Mouse (Mus musculus) neural tube, embryonic 14.5 days (tissue): ENCODE data around the gene Ppp1r21. TPM values are rescaled to one million over a fixed set of nuclear protein-coding genes. Genes with fewer than 3 reads are reported as not detected.

Experiments
- ATAC-seq: fragments of 200-750 bp; cut with Nextera tagmentation; 2 replicates; pipeline ENCODE4 v1.8.0; 2017; ENCODE audit warnings: low read depth, mild to moderate bottlenecking, moderate TSS enrichment, moderate library complexity
- H3K27ac ChIP-seq: fragments of 300-500 bp; sonication (generic); 2 replicates; pipeline ENCODE4 v1.5.1; 2014; ENCODE audit warnings: low read depth, mild to moderate bottlenecking, control low read depth, low read length, moderate library complexity, mixed read lengths
- H3K27me3 ChIP-seq: fragments of 300-500 bp; sonication (generic); 2 replicates; pipeline ENCODE4 v1.6.1; 2014; ENCODE audit warnings: low read length; ENCODE audit not compliant: control insufficient read depth, insufficient read depth
- H3K36me3 ChIP-seq: fragments of 300-500 bp; sonication (generic); 2 replicates; pipeline ENCODE4 v1.6.1; 2014; ENCODE audit warnings: low read length, mixed read lengths; ENCODE audit not compliant: control insufficient read depth, insufficient read depth
- H3K4me1 ChIP-seq: fragments of 300-500 bp; sonication (generic); 2 replicates; pipeline ENCODE4 v1.6.1; 2014; ENCODE audit warnings: low read length; ENCODE audit not compliant: control insufficient read depth, insufficient read depth
- H3K4me2 ChIP-seq: fragments of 300-500 bp; sonication (generic); 2 replicates; pipeline ENCODE4 v1.6.1; 2014; ENCODE audit warnings: mild to moderate bottlenecking, low read depth, low read length, control low read depth
- H3K4me3 ChIP-seq: fragments of 300-500 bp; sonication (generic); 2 replicates; pipeline ENCODE4 v1.5.1; 2014; ENCODE audit warnings: low read depth, low read length, control low read depth, mixed read lengths
- H3K9ac ChIP-seq: fragments of 300-500 bp; sonication (generic); replicated peaks from 2 replicates; pipeline ENCODE4 v1.6.1; 2014; ENCODE audit warnings: low read depth, mild to moderate bottlenecking, control low read depth, low read length, mixed read lengths
- H3K9me3 ChIP-seq: fragments of 300-500 bp; sonication (generic); 2 replicates; pipeline ENCODE4 v1.6.1; 2016; ENCODE audit warnings: low read length; ENCODE audit not compliant: control insufficient read depth
- WGBS: fragments of 180-500 bp; shearing (Covaris S2); extraction: QIAGEN DNeasy Blood & Tissue Kit; methylation state at CpG from one replicate; pipeline ENCODE4 v1.1.7; 2014; 5-methylcytosine and 5-hydroxymethylcytosine counted together
- polyA plus RNA-seq: library from polyadenylated mRNA; unstranded; fragments of >200 nt; fragmentation: Nextera tagmentation; extraction: Ambion mirVana; gene quantifications from 2 replicates; pipeline ENCODE4 v1.2.1, GENCODE M21; 2014

Gene Ppp1r21
- polyA plus RNA-seq, 1 experiment from 2014 or later: 62.0 TPM

GRCm38 (mm10) chr17:88622711-88623110 lies 92.8 kb downstream of the Ppp1r21 start:
- H3K9me3 ChIP-seq: no peaks in the 10 kb centered on the region
- no peak overlapping the region for H3K4me3 ChIP-seq
- H3K36me3 ChIP-seq: no peaks in the 10 kb centered on the region
- WGBS: 88% methylated on average over 1 of the region's 1 CpGs
- H3K9ac ChIP-seq: no peak overlapping the region
- H3K27me3 ChIP-seq: no peaks in the 10 kb centered on the region
- no peaks in the 10 kb centered on the region for H3K4me1 ChIP-seq
- no peak for ATAC-seq
- H3K4me2 ChIP-seq: no peak overlapping the region
- no peak overlapping the region for H3K27ac ChIP-seq

- 95% methylated on average over 4 of the region's 4 CpGs for WGBS
- H3K27ac ChIP-seq: no peak overlapping the region
Measured at GRCm38 (mm10) chr17:88624386-88624785, 94.5 kb downstream of the Ppp1r21 start.

GRCm38 (mm10) chr17:88625350-88625749 lies 95.4 kb downstream of the Ppp1r21 start:
- no peaks in the 10 kb centered on the region for H3K27me3 ChIP-seq
- H3K36me3 ChIP-seq: no peaks in the 10 kb centered on the region
- ATAC-seq: no peak
- no peak overlapping the region for H3K9ac ChIP-seq
- H3K4me2 ChIP-seq: no peak overlapping the region
- peaks cover 7% of the 10 kb centered on the region; the same call in 1 of the 2 replicates for H3K4me1 ChIP-seq
- H3K4me3 ChIP-seq: no peak overlapping the region
- no peaks in the 10 kb centered on the region for H3K9me3 ChIP-seq
- WGBS: 93% methylated on average over 13 of the region's 13 CpGs
- no peak overlapping the region for H3K27ac ChIP-seq

More at GRCm38 (mm10) chr17:88624386-88624785, 94.5 kb downstream of the Ppp1r21 start:
- Histone ChIP-seq H3K4me2 (no peak overlapping the region), H3K9ac (no peak overlapping the region), H3K4me1 (peaks cover 2% of the 10 kb centered on the region; the same call in 1 of the 2 replicates), H3K9me3 (no peaks in the 10 kb centered on the region), H3K27me3 (no peaks in the 10 kb centered on the region), H3K36me3 (no peaks in the 10 kb centered on the region), H3K4me3 (no peak overlapping the region)
- ATAC-seq: no peak

GRCm38 (mm10) chr17:88625931-88626330 lies 96.0 kb downstream of the Ppp1r21 start:
- ATAC-seq: no peak
- H3K9me3 ChIP-seq: no peaks in the 10 kb centered on the region
- H3K4me3 ChIP-seq: no peak overlapping the region

GRCm38 (mm10) chr17:88626347-88626811 lies 96.5 kb downstream of the Ppp1r21 start:
- H3K4me1 ChIP-seq: peaks cover 7% of the 10 kb centered on the region; the same call in 1 of the 2 replicates
- no peak overlapping the region for H3K27ac ChIP-seq
- no peaks in the 10 kb centered on the region for H3K9me3 ChIP-seq
- H3K4me2 ChIP-seq: no peak overlapping the region
- no peak overlapping the region for H3K4me3 ChIP-seq
- no peak overlapping the region for H3K9ac ChIP-seq
- 39% methylated on average over 7 of the region's 7 CpGs for WGBS
- no peaks in the 10 kb centered on the region for H3K36me3 ChIP-seq
- no peak for ATAC-seq
- H3K27me3 ChIP-seq: no peaks in the 10 kb centered on the region

More at GRCm38 (mm10) chr17:88625931-88626330, 96.0 kb downstream of the Ppp1r21 start:
- H3K27ac ChIP-seq: no peak overlapping the region
- peaks cover 7% of the 10 kb centered on the region; the same call in 1 of the 2 replicates for H3K4me1 ChIP-seq
- H3K36me3 ChIP-seq: no peaks in the 10 kb centered on the region
- H3K27me3 ChIP-seq: no peaks in the 10 kb centered on the region
- H3K9ac ChIP-seq: no peak overlapping the region
- no peak overlapping the region for H3K4me2 ChIP-seq
- 43% methylated on average over 7 of the region's 7 CpGs for WGBS

GRCm38 (mm10) chr17:88627150-88627549 lies 97.2 kb downstream of the Ppp1r21 start:
- peaks cover 7% of the 10 kb centered on the region; the same call in 1 of the 2 replicates for H3K4me1 ChIP-seq
- H3K4me3 ChIP-seq: no peak overlapping the region
- no peak overlapping the region for H3K27ac ChIP-seq
- H3K27me3 ChIP-seq: no peaks in the 10 kb centered on the region
- H3K4me2 ChIP-seq: no peak overlapping the region
- H3K9me3 ChIP-seq: no peaks in the 10 kb centered on the region
- WGBS: 82% methylated on average over 7 of the region's 7 CpGs
- no peak for ATAC-seq
- H3K9ac ChIP-seq: no peak overlapping the region
- no peaks in the 10 kb centered on the region for H3K36me3 ChIP-seq

GRCm38 (mm10) chr17:88628676-88629380 lies 98.9 kb downstream of the Ppp1r21 start:
- no peak overlapping the region for H3K4me2 ChIP-seq
- 55% methylated on average over 6 of the region's 10 CpGs for WGBS
- H3K9me3 ChIP-seq: no peaks in the 10 kb centered on the region

GRCm38 (mm10) chr17:88629381-88629759 lies 99.5 kb downstream of the Ppp1r21 start:
- ATAC-seq: peak; percentile 68
- no peaks in the 10 kb centered on the region for H3K27me3 ChIP-seq
- H3K27ac ChIP-seq: peak overlapping the region; percentile 72
- peaks cover 7% of the 10 kb centered on the region; the same call in 1 of the 2 replicates for H3K4me1 ChIP-seq
- H3K36me3 ChIP-seq: no peaks in the 10 kb centered on the region
- H3K9ac ChIP-seq: no peak overlapping the region
- no peak overlapping the region for H3K4me3 ChIP-seq
- no peaks in the 10 kb centered on the region for H3K9me3 ChIP-seq
- H3K4me2 ChIP-seq: no peak overlapping the region; the same call in 1 of the 2 replicates
- 31% methylated on average over 4 of the region's 4 CpGs for WGBS

More at GRCm38 (mm10) chr17:88628676-88629380, 98.9 kb downstream of the Ppp1r21 start:
- Histone ChIP-seq H3K9ac (no peak overlapping the region), H3K4me1 (peaks cover 7% of the 10 kb centered on the region; the same call in 1 of the 2 replicates), H3K4me3 (no peak overlapping the region), H3K27me3 (no peaks in the 10 kb centered on the region), H3K27ac (no peak overlapping the region; the same call in 1 of the 2 replicates), H3K36me3 (no peaks in the 10 kb centered on the region)
- ATAC-seq: peak; percentile 62

- no peak overlapping the region for H3K4me3 ChIP-seq
- peaks cover 7% of the 10 kb centered on the region; the same call in 1 of the 2 replicates for H3K4me1 ChIP-seq
- H3K4me2 ChIP-seq: no peak overlapping the region; the same call in 1 of the 2 replicates
- no peaks in the 10 kb centered on the region for H3K9me3 ChIP-seq
- no peaks in the 10 kb centered on the region for H3K27me3 ChIP-seq
- 20% methylated on average over 11 of the region's 11 CpGs for WGBS
- no peaks in the 10 kb centered on the region for H3K36me3 ChIP-seq
- peak overlapping the region; percentile 72 for H3K27ac ChIP-seq
- ATAC-seq: peak; percentile 71
- H3K9ac ChIP-seq: no peak overlapping the region
Measured at GRCm38 (mm10) chr17:88629931-88630553, 100.1 kb downstream of the Ppp1r21 start.
